Mouse (Mus musculus): Measurements from ENCODE around the gene 2900026A02Rik. TPM values are rescaled to one million over a fixed set of nuclear protein-coding genes. Genes with fewer than 3 reads are reported as not detected.
"Not testable (repeated sequence)": the region's sequence is repeated elsewhere in the genome, so short reads cannot be mapped to it uniquely, and the experiment has no call there.

Gene 2900026A02Rik
- polyA plus RNA-seq, 1 experiment from 2014 or later = 2.1 TPM

- WGBS = 64% methylated on average over 3 of the region's 5 CpGs
- Histone ChIP-seq H3K27me3 (replicated peaks; ENCODE audit: control insufficient read depth, insufficient read depth, low read length) (no peaks in the 10 kb centered on the region), H3K9me3 (replicated peaks; ENCODE audit: control insufficient read depth, low read length) (no peaks in the 10 kb centered on the region), H3K4me2 (ENCODE audit: low read length) (no peak overlapping the region), H3K9ac (ENCODE audit: low read length) (no peak overlapping the region), H3K4me3 (ENCODE audit: low read depth, low read length) (no peak overlapping the region), H3K36me3 (ENCODE audit: control insufficient read depth, insufficient read depth, low read length) (no peaks in the 10 kb centered on the region), H3K4me1 (ENCODE audit: control insufficient read depth, insufficient read depth, low read length) (0 out of 2 replicates have a peak, but pooled peaks cover 4% of the 10 kb centered on the region), H3K27ac (ENCODE audit: low read depth, low read length) (no peak overlapping the region)
- DNase-seq (ENCODE audit: low spot score) (no peak), ATAC-seq (no peak)
Measured at GRCm38 (mm10) chr5:113113120-113113519, 107.9 kb downstream of the 2900026A02Rik start.

GRCm38 (mm10) chr5:113111336-113111735 lies 109.7 kb downstream of the 2900026A02Rik start:
- DNase-seq (ENCODE audit: low spot score) (no peak), ATAC-seq (no peak)
- no peak overlapping the region for H3K4me3 ChIP-seq (ENCODE audit: low read depth, low read length)
- no peaks in the 10 kb centered on the region for H3K4me1 ChIP-seq (ENCODE audit: control insufficient read depth, insufficient read depth, low read length)
- no peak overlapping the region for H3K4me2 ChIP-seq (ENCODE audit: low read length)
- H3K36me3 ChIP-seq (ENCODE audit: control insufficient read depth, insufficient read depth, low read length) = no peaks in the 10 kb centered on the region
- H3K27ac ChIP-seq (ENCODE audit: low read depth, low read length) = no peak overlapping the region; the same call in 1 of the 2 replicates
- no peaks in the 10 kb centered on the region for H3K9me3 ChIP-seq (replicated peaks; ENCODE audit: control insufficient read depth, low read length)
- no peaks in the 10 kb centered on the region for H3K27me3 ChIP-seq (replicated peaks; ENCODE audit: control insufficient read depth, insufficient read depth, low read length)
- WGBS = 19% methylated on average over 4 of the region's 4 CpGs
- H3K9ac ChIP-seq (ENCODE audit: low read length) = no peak overlapping the region

DNA sequence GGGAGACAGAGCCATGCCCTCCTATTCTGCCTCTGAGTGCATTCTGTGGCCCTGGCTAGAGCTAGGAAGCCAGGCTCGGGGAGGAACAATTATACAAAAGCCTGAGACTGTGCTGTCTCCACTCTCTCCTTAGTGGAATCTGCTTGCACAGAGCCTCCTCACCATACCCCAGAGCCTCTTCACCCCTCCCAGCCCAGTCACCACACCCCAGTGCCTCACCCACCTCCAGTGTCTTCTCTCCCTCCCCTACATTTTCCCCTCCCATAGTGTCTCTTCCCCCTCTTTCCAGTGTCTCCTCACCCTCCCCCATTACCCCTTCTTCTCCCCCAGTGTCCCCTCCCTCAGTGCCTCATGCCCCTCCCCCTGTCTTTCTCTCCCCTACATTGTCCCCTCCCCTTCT lies 110.1 kb downstream of the 2900026A02Rik start:
- Histone ChIP-seq H3K27me3 (replicated peaks; ENCODE audit: control insufficient read depth, insufficient read depth, low read length) (no peaks in the 10 kb centered on the region), H3K9ac (ENCODE audit: low read length) (0 out of 2 replicates have a peak overlapping the region, but pooled peaks have one; percentile 3), H3K4me3 (ENCODE audit: low read depth, low read length) (no peak overlapping the region), H3K4me1 (ENCODE audit: control insufficient read depth, insufficient read depth, low read length) (no peaks in the 10 kb centered on the region), H3K27ac (ENCODE audit: low read depth, low read length) (peak overlapping the region; percentile 69), H3K36me3 (ENCODE audit: control insufficient read depth, insufficient read depth, low read length) (no peaks in the 10 kb centered on the region), H3K4me2 (ENCODE audit: low read length) (no peak overlapping the region), H3K9me3 (replicated peaks; ENCODE audit: control insufficient read depth, low read length) (no peaks in the 10 kb centered on the region)
- ATAC-seq = no peak
- DNase-seq (ENCODE audit: low spot score) = no peak
- WGBS = 0% methylated on average over 1 of the region's 1 CpGs

DNA sequence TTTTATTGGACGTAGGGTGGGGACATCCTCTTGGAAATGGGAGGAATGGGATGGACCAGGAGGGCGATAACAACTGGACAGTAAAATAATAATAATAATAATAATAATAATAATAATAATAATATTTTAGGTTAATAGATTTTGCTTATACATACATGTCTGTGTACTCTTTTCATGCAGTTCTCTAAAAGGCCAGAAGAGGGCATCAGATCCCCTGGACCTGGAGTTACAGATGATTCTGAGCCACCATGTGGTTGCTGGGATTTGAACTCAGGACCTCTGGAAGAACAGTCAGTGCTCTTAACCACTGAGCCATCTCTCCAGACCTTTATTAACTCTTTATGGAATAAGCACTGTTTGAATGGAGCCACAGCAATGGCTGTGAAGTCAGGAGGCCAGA lies 111.4 kb downstream of the 2900026A02Rik start:
- not testable (repeated sequence) for DNase-seq (ENCODE audit: low spot score); H3K27ac ChIP-seq (ENCODE audit: low read depth, low read length); ATAC-seq; H3K4me3 ChIP-seq (ENCODE audit: low read depth, low read length); H3K9me3 ChIP-seq (replicated peaks; ENCODE audit: control insufficient read depth, low read length); H3K4me1 ChIP-seq (ENCODE audit: control insufficient read depth, insufficient read depth, low read length); H3K27me3 ChIP-seq (replicated peaks; ENCODE audit: control insufficient read depth, insufficient read depth, low read length); H3K36me3 ChIP-seq (ENCODE audit: control insufficient read depth, insufficient read depth, low read length); H3K9ac ChIP-seq (ENCODE audit: low read length); H3K4me2 ChIP-seq (ENCODE audit: low read length)
- WGBS = 91% methylated on average over 2 of the region's 2 CpGs

DNA sequence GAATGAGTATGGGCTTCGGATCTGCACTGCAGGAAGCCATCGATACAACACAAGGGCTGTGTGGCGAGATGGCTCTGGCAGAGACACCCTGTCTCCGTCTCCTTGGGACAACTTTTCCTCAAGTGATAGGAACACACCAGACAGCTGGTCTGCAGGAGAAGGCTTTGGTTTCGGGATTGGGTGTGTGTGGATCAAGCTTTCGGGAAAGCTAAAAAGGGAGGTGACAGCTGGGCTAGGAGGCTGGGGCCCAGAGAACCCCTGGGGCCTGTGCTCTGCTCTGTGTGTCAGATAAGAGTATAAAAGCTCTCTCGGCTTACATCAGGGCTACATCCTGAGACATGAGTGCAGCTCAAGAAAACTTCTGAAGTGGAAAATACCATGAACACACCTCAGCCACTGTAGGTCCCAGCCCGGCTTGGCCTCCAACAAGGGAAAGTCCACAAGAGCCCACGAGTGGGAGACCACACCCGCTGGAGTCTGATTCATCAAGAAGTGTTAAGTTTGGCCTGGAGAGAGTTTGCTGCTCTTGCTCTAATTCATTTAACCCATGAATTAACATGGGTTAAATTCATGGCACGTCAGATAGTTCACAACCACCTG lies 112.8 kb downstream of the 2900026A02Rik start:
- Histone ChIP-seq H3K27me3 (replicated peaks; ENCODE audit: control insufficient read depth, insufficient read depth, low read length) (no peaks in the 10 kb centered on the region), H3K4me3 (ENCODE audit: low read depth, low read length) (no peak overlapping the region), H3K36me3 (ENCODE audit: control insufficient read depth, insufficient read depth, low read length) (no peaks in the 10 kb centered on the region), H3K27ac (ENCODE audit: low read depth, low read length) (no peak overlapping the region), H3K9me3 (replicated peaks; ENCODE audit: control insufficient read depth, low read length) (no peaks in the 10 kb centered on the region), H3K4me1 (ENCODE audit: control insufficient read depth, insufficient read depth, low read length) (no peaks in the 10 kb centered on the region), H3K9ac (ENCODE audit: low read length) (no peak overlapping the region), H3K4me2 (ENCODE audit: low read length) (no peak overlapping the region)
- DNase-seq (ENCODE audit: low spot score) = no peak
- ATAC-seq = no peak
- WGBS = 74% methylated on average over 11 of the region's 11 CpGs

GRCm38 (mm10) chr5:113107709-113108108 lies 113.3 kb downstream of the 2900026A02Rik start:
- Histone ChIP-seq H3K4me3 (ENCODE audit: low read depth, low read length) (no peak overlapping the region), H3K9me3 (replicated peaks; ENCODE audit: control insufficient read depth, low read length) (no peaks in the 10 kb centered on the region), H3K4me2 (ENCODE audit: low read length) (no peak overlapping the region), H3K4me1 (ENCODE audit: control insufficient read depth, insufficient read depth, low read length) (peaks cover under 1% of the 10 kb centered on the region; the same call in 1 of the 2 replicates), H3K9ac (ENCODE audit: low read length) (no peak overlapping the region), H3K27ac (ENCODE audit: low read depth, low read length) (no peak overlapping the region), H3K27me3 (replicated peaks; ENCODE audit: control insufficient read depth, insufficient read depth, low read length) (no peaks in the 10 kb centered on the region), H3K36me3 (ENCODE audit: control insufficient read depth, insufficient read depth, low read length) (no peaks in the 10 kb centered on the region)
- WGBS = 32% methylated on average over 3 of the region's 3 CpGs
- DNase-seq (ENCODE audit: low spot score) = peak; percentile 32
- no peak for ATAC-seq

- H3K4me1 ChIP-seq (ENCODE audit: control insufficient read depth, insufficient read depth, low read length) = peaks cover 3% of the 10 kb centered on the region; the same call in 1 of the 2 replicates
- H3K27ac ChIP-seq (ENCODE audit: low read depth, low read length) = no peak overlapping the region
- no peak overlapping the region for H3K4me2 ChIP-seq (ENCODE audit: low read length)
- ATAC-seq (no peak), DNase-seq (ENCODE audit: low spot score) (no peak)
- no peaks in the 10 kb centered on the region for H3K36me3 ChIP-seq (ENCODE audit: control insufficient read depth, insufficient read depth, low read length)
- no peaks in the 10 kb centered on the region for H3K27me3 ChIP-seq (replicated peaks; ENCODE audit: control insufficient read depth, insufficient read depth, low read length)
- H3K4me3 ChIP-seq (ENCODE audit: low read depth, low read length) = no peak overlapping the region
- no peak overlapping the region for H3K9ac ChIP-seq (ENCODE audit: low read length)
- no peaks in the 10 kb centered on the region for H3K9me3 ChIP-seq (replicated peaks; ENCODE audit: control insufficient read depth, low read length)
- WGBS = 83% methylated on average over 7 of the region's 7 CpGs
Measured at GRCm38 (mm10) chr5:113106594-113106993, 114.4 kb downstream of the 2900026A02Rik start.

- Histone ChIP-seq H3K4me3 (ENCODE audit: low read depth, low read length) (no peak overlapping the region), H3K27me3 (replicated peaks; ENCODE audit: control insufficient read depth, insufficient read depth, low read length) (no peaks in the 10 kb centered on the region), H3K36me3 (ENCODE audit: control insufficient read depth, insufficient read depth, low read length) (no peaks in the 10 kb centered on the region), H3K4me1 (ENCODE audit: control insufficient read depth, insufficient read depth, low read length) (peaks cover 3% of the 10 kb centered on the region; the same call in 1 of the 2 replicates), H3K9ac (ENCODE audit: low read length) (no peak overlapping the region), H3K4me2 (ENCODE audit: low read length) (no peak overlapping the region), H3K27ac (ENCODE audit: low read depth, low read length) (no peak overlapping the region), H3K9me3 (replicated peaks; ENCODE audit: control insufficient read depth, low read length) (no peaks in the 10 kb centered on the region)
- DNase-seq (ENCODE audit: low spot score) (no peak), ATAC-seq (no peak)
- 83% methylated on average over 4 of the region's 4 CpGs for WGBS
Measured at GRCm38 (mm10) chr5:113105481-113105880, 115.6 kb downstream of the 2900026A02Rik start.

- H3K4me3 ChIP-seq (ENCODE audit: low read depth, low read length) = no peak overlapping the region
- H3K36me3 ChIP-seq (ENCODE audit: control insufficient read depth, insufficient read depth, low read length) = no peaks in the 10 kb centered on the region
- ATAC-seq (no peak), DNase-seq (ENCODE audit: low spot score) (no peak)
- peaks cover 3% of the 10 kb centered on the region; the same call in 1 of the 2 replicates for H3K4me1 ChIP-seq (ENCODE audit: control insufficient read depth, insufficient read depth, low read length)
- no peak overlapping the region for H3K9ac ChIP-seq (ENCODE audit: low read length)
- H3K27me3 ChIP-seq (replicated peaks; ENCODE audit: control insufficient read depth, insufficient read depth, low read length) = no peaks in the 10 kb centered on the region
- H3K4me2 ChIP-seq (ENCODE audit: low read length) = no peak overlapping the region
- H3K27ac ChIP-seq (ENCODE audit: low read depth, low read length) = no peak overlapping the region
- H3K9me3 ChIP-seq (replicated peaks; ENCODE audit: control insufficient read depth, low read length) = no peaks in the 10 kb centered on the region
- 84% methylated on average over 9 of the region's 9 CpGs for WGBS
Measured at GRCm38 (mm10) chr5:113105035-113105434, 116.0 kb downstream of the 2900026A02Rik start.

Measured in forebrain, embryonic 14.5 days (tissue).